Mouse (Mus musculus) bone marrow macrophage, adult 2 months (primary cell): Measurements from ENCODE around the gene Fam171a2.

Experiments used
- CTCF ChIP-seq: IDR thresholded peaks from 2 replicates; pipeline ENCODE4 v1.5.1; 2012; ENCODE audit warnings: low read depth, mild to moderate bottlenecking, low read length, moderate library complexity
- POLR2A ChIP-seq: IDR thresholded peaks from 2 replicates; pipeline ENCODE4 v1.6.1; 2012; ENCODE audit warnings: mild to moderate bottlenecking, low read depth, low read length, borderline replicate concordance

GRCm38 (mm10) chr11:102495742-102496141, 48.3 kb upstream of the Fam171a2 start:
- TF ChIP-seq CTCF = no peak
- TF ChIP-seq POLR2A = no peak
